Mouse (Mus musculus): ENCODE data around the gene Gripap1.
"Not testable (repeated sequence)": the region's sequence is repeated elsewhere in the genome, so short reads cannot be mapped to it uniquely, and the experiment has no call there.

Gripap1 gene

GRCm38 (mm10) chrX:7789542-7790136 is at the start of gene Gripap1:
Gene Gripap1, plus strand, starts transcription at chrX:7789765.
- in situ Hi-C loops (cut with MboI, MseI) = no loop called here

- in situ Hi-C loops (cut with MboI, MseI) = no loop called here
Measured at GRCm38 (mm10) chrX:7740082-7740819, 49.3 kb upstream of the Gripap1 start.

DNA sequence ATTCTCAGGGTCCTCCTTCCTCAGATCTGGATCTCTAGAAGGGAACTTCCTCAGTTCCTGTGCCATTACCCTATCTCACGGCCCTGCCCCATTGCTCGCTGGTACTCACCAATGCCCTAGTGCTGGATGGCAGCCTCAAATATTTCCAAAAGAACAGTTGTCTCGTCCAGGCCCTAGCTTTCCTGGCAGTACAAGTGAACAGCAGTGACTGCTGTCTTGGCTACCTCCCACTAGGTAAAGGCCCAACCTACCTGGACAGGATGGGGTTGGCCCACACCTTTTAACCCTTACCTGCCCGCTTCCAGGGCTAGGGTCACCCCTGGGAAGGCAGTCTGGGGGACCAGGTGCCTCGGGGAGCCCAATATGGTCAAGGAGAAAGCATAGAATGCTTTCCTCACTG is 48.5 kb upstream of the Gripap1 start:
- in situ Hi-C loops (cut with MboI, MseI) = no loop called here

DNA sequence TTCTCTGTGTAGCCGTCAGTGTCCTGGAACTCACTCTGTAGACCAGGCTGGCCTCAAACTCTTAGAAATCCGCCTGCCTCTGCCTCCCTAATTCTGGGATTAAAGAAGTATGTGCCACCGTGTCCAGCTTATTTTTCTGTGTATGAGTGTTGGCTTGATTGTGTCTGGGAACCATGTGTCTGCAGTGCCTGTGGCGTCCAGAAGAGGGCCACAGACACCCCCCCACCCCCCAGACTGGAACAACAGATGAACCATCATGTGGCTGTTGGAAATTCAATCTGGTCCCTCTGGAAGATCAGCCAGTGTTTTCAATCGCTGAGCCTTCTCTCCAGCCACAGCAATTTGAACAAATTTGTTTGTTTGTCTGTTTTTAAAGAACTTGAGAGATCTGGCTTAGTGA is 46.1 kb upstream of the Gripap1 start:
- in situ Hi-C loops (cut with MboI, MseI) = no loop called here

- in situ Hi-C loops (cut with MboI, MseI) = loop anchor here (5.0 kb wide), 1 partner anchor 82 kb away; no protein-coding TSS in a partner anchor
Measured at GRCm38 (mm10) chrX:7744940-7745339, 44.6 kb upstream of the Gripap1 start.

DNA sequence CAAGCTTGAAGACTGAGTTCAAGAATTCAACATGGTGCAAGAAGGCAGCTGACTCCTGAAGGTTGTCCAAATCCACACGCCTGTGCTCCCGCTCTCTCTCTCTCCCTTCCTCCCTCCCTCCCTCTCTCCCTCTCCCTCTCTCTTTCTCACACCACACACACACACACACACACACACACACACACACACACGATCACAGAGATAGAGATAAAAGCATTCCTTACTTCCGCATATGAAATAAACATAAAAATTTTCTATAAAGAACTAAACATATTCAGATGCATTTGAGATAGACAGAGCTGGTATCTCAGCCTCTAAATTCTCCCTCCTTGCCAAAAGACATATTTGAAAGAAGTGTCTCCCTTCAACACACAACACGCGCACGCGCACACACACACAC is 44.1 kb upstream of the Gripap1 start:
- in situ Hi-C loops (cut with MboI, MseI) = loop anchor here (5.0 kb wide), 1 partner anchor 82 kb away; no protein-coding TSS in a partner anchor

GRCm38 (mm10) chrX:7750432-7751116 is 39.0 kb upstream of the Gripap1 start, which contains the start of gene Ccdc120:
Gene Ccdc120, minus strand, starts transcription at chrX:7750905.
- in situ Hi-C loops (cut with MboI, MseI) = no loop called here

GRCm38 (mm10) chrX:7753627-7754026 is 35.9 kb upstream of the Gripap1 start:
- in situ Hi-C loops (cut with MboI, MseI) = not testable (repeated sequence)

GRCm38 (mm10) chrX:7762137-7762920 is 27.2 kb upstream of the Gripap1 start, which contains the start of gene Tfe3:
Gene Tfe3, plus strand, starts transcription at chrX:7762560.
- in situ Hi-C loops (cut with MboI, MseI) = no loop called here

- in situ Hi-C loops (cut with MboI, MseI) = no loop called here
Measured at GRCm38 (mm10) chrX:7762921-7763197, 26.7 kb upstream of the Gripap1 start.

- in situ Hi-C loops (cut with MboI, MseI) = no loop called here
Measured at GRCm38 (mm10) chrX:7763631-7764393, 25.8 kb upstream of the Gripap1 start.

GRCm38 (mm10) chrX:7764657-7765280 is 24.8 kb upstream of the Gripap1 start:
- in situ Hi-C loops (cut with MboI, MseI) = no loop called here

DNA sequence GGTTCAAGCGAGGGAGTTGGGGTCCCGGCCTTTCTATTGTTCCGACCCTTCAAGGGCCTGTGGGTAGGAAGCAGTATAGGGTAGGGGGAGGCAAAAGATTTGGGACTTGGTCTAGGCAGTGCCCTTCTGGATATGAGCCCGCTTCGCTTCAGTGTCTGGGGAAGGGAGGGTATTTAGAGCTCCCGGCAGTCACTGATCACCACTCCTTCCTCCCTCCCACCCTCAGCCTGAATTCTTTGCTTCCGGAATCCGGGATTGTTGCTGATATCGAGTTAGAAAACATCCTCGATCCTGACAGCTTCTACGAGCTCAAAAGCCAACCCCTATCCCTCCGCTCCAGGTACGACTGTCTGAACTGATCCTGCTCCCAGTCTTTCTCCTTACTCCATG is 24.3 kb upstream of the Gripap1 start:
- in situ Hi-C loops (cut with MboI, MseI) = no loop called here

- in situ Hi-C loops (cut with MboI, MseI) = no loop called here
Measured at GRCm38 (mm10) chrX:7765764-7766163, 23.8 kb upstream of the Gripap1 start.

DNA sequence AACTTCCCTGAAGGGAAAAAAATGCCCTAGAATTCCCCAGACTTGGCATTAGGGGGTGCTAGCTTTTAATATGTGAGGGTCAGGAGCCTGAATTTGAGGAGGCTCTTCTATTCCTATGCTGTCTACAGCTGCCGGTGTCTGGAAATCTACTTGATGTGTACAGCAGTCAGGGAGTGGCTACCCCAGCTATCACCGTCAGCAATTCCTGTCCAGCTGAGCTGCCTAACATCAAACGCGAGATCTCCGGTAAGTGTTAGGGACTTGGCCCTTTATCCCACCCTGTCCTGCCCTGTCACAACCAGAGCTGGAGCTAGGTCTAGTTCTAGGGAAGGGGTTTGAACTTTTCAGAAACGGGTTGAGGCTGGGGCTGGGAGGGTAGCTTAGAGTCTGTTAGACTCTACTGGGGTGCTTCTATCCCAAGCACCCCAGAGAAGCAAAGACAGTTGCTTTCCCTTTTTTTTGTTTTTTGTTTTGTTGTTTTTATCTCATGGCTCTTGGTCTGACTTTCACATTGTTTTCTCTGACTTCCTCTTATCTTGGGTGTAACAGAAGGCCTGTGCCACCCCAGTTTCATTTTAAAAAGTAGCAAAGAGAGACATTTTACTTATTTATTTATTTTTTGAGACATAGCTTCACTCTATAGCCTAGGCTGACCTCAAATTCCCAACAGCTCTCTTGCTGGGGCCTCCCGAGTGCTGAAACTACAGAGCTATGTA is 20.1 kb upstream of the Gripap1 start:
- in situ Hi-C loops (cut with MboI, MseI) = loop anchor here (10.0 kb wide), 1 partner anchor 335 kb away; no protein-coding TSS in a partner anchor

DNA sequence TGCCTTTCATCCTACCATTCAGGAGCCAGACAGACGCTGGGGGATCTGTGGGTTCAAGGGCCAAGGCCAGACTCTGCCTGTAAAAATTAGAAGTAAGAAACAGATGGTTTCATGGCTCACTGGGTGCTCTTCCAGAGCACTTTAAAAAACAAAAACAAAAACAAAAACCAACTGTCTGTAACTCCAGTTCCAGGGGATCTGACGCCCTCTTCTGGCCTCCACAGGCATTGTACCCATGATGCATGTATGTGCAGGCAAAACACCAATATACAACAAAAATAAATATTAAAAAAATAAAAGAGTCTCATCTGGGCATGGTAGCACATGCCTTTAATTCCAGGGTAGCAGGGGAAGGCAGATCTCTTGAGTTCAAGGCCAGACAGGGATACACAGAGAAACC is 16.8 kb upstream of the Gripap1 start:
- in situ Hi-C loops (cut with MboI, MseI) = loop anchor here (10.0 kb wide), 1 partner anchor 338 kb away; no protein-coding TSS in a partner anchor

DNA sequence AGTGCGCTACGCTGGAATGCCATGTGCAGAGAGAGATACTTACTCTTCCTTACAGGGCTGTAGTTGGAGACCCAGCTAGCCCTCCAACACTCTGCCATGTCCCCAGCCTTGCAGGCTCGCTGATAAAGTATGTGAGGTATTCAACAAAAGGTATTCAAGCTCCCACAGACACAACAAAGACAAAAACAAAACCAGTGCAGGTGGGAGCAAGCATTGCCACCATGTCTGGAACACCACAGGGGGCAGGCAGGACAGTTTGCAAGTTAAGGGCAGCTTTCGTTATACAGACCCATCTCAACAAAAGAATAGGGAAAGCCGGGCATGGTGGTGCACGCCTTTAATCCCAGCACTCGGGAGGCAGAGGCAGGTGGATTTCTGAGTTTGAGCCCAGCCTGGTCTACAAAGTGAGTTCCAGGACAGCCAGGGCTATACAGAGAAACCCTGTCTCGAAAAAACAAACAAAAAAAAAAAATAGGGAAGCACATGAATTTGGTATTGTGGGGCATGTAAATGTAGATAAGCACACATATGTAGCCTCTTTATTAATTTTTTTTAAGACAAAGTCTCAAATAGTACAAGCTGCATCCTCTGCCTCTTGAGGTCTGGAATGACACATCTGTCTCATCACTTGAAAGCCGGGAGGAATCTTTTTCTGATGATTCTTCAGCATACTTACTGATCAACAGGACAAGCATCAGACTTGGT is 13.9 kb upstream of the Gripap1 start:
- in situ Hi-C loops (cut with MboI, MseI) = loop anchor here (10.0 kb wide), 1 partner anchor 341 kb away; no protein-coding TSS in a partner anchor

- in situ Hi-C loops (cut with MboI, MseI) = loop anchor here (10.0 kb wide), 1 partner anchor 342 kb away; no protein-coding TSS in a partner anchor
Measured at GRCm38 (mm10) chrX:7776329-7777082, 13.1 kb upstream of the Gripap1 start.

All from regulatory T cell (primary cell).